Mouse (Mus musculus) forebrain, embryonic 13.5 days (tissue): ENCODE results near the gene Tmem38b. TPM values are rescaled to one million over a fixed set of nuclear protein-coding genes. Genes with fewer than 3 reads are reported as not detected.

Experiments used
- ATAC-seq: fragments of 200-750 bp; cut with Nextera tagmentation; 2 replicates; pipeline ENCODE4 v1.8.0; 2017
- H3K27ac ChIP-seq: fragments of 300-500 bp; sonication (generic); 2 replicates; pipeline ENCODE4 v1.5.1; 2015; ENCODE audit warnings: inconsistent platforms, mild to moderate bottlenecking, moderate library complexity
- H3K27me3 ChIP-seq: fragments of 300-500 bp; sonication (generic); 2 replicates; pipeline ENCODE4 v1.6.1; 2015; ENCODE audit warnings: mild to moderate bottlenecking, inconsistent platforms
- H3K36me3 ChIP-seq: fragments of 300-500 bp; sonication (generic); 2 replicates; pipeline ENCODE4 v1.6.1; 2015; ENCODE audit warnings: mild to moderate bottlenecking, inconsistent platforms; ENCODE audit not compliant: poor library complexity, severe bottlenecking
- H3K4me1 ChIP-seq: fragments of 300-500 bp; sonication (generic); 2 replicates; pipeline ENCODE4 v1.6.1; 2015; ENCODE audit warnings: inconsistent platforms
- H3K4me2 ChIP-seq: fragments of 300-500 bp; sonication (generic); 2 replicates; pipeline ENCODE4 v1.6.1; 2015; ENCODE audit warnings: inconsistent platforms, mild to moderate bottlenecking, moderate library complexity
- H3K4me3 ChIP-seq: fragments of 300-500 bp; sonication (generic); 2 replicates; pipeline ENCODE4 v1.5.1; 2015; ENCODE audit warnings: mild to moderate bottlenecking, inconsistent platforms
- H3K9ac ChIP-seq: fragments of 300-500 bp; sonication (generic); 2 replicates; pipeline ENCODE4 v1.6.1; 2015; ENCODE audit warnings: mild to moderate bottlenecking, inconsistent platforms
- H3K9me3 ChIP-seq: fragments of 300-500 bp; sonication (generic); replicated peaks from 2 replicates; pipeline ENCODE4 v1.6.1; 2016; ENCODE audit warnings: inconsistent platforms
- WGBS: fragments of 180-500 bp; shearing (Covaris S2); methylation state at CpG from one replicate; pipeline ENCODE4 v1.1.7; 2015; 5-methylcytosine and 5-hydroxymethylcytosine counted together
- polyA plus RNA-seq: library from polyadenylated mRNA; unstranded; fragments of >200 nt; fragmentation: Nextera tagmentation; extraction: Ambion mirVana; gene quantifications from 2 replicates; pipeline ENCODE4 v1.2.1, GENCODE M21; 2015

Tmem38b gene
- polyA plus RNA-seq, 1 experiment from 2014 or later = 6.8 TPM

- ATAC-seq = no peak
- no peak overlapping the region for H3K4me2 ChIP-seq
- no peak overlapping the region for H3K27ac ChIP-seq
- 55% methylated on average over 3 of the region's 3 CpGs for WGBS
- H3K36me3 ChIP-seq = no peaks in the 10 kb centered on the region
- H3K9me3 ChIP-seq = no peaks in the 10 kb centered on the region
- H3K4me3 ChIP-seq = no peak overlapping the region
- H3K9ac ChIP-seq = no peak overlapping the region
- H3K4me1 ChIP-seq = peaks cover 5% of the 10 kb centered on the region; the same call in 1 of the 2 replicates
- H3K27me3 ChIP-seq = no peaks in the 10 kb centered on the region
Observed at GRCm38 (mm10) chr4:53832321-53832720, 6.5 kb downstream of the Tmem38b start.

DNA sequence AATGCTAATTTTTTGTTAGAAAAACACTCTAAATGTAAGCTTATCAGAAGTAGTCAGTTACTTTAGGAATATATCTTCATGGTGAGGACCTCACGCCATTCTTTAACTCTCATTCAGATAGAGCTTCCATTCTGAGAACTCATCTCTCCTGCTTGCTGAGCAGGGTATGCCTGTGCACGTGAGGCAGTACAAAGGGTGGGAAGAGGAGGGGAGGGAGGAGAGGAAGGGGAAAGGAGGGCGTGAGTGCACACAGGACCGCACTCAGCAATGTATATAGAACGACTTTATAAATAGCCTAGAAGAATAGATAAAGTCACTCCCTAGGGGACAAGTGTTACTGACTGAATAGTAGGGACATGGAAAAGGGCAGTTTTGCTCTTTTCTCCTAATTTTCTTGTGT, 11.1 kb downstream of the Tmem38b start:
- WGBS = 23% methylated on average over 5 of the region's 5 CpGs
- no peak for ATAC-seq
- no peak overlapping the region for H3K4me3 ChIP-seq

DNA sequence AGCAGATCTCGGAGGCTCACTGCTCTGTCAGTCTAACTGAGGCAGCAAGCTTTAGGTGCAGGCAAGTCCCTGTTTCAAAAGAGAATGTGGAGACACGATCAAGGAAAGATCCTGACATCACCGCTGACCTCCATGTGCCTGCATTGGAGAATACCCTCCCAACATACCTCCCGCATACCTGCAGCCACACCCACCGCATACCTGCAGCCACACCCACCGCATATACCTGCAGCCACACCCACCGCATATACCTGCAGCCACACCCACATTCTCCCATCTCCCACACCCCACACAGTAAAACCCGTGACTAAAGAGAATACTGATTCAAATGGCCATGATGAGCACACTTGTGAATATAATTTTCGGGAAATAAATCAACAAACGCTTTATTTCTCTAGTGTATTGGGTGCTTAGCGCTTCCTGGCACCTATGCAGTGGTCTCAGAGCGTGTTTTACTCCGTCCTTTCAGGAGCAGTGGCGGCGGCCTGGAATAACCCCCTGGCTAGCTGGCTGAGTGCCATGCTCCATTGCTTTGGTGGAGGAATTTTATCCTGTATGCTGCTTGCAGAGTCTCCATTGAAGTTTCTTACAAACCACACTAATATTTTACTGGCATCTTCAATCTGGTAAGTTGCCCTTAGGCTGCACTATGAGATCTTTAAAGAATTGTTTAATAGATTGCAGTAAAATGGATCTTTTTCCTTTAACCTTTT, 14.5 kb downstream of the Tmem38b start:
- no peaks in the 10 kb centered on the region for H3K27me3 ChIP-seq
- H3K4me2 ChIP-seq = no peak overlapping the region
- no peak overlapping the region for H3K9ac ChIP-seq
- ATAC-seq = no peak
- H3K27ac ChIP-seq = no peak overlapping the region
- 82% methylated on average over 15 of the region's 15 CpGs for WGBS
- H3K4me3 ChIP-seq = no peak overlapping the region
- peaks cover 5% of the 10 kb centered on the region; the same call in 1 of the 2 replicates for H3K4me1 ChIP-seq
- no peaks in the 10 kb centered on the region for H3K9me3 ChIP-seq
- no peaks in the 10 kb centered on the region for H3K36me3 ChIP-seq

More for the DNA sequence above, 11.1 kb downstream of the Tmem38b start:
- H3K9ac ChIP-seq = no peak overlapping the region
- H3K27me3 ChIP-seq = no peaks in the 10 kb centered on the region
- no peaks in the 10 kb centered on the region for H3K9me3 ChIP-seq
- peaks cover 5% of the 10 kb centered on the region; the same call in 1 of the 2 replicates for H3K4me1 ChIP-seq
- H3K27ac ChIP-seq = no peak overlapping the region
- no peak overlapping the region for H3K4me2 ChIP-seq
- no peaks in the 10 kb centered on the region for H3K36me3 ChIP-seq

DNA sequence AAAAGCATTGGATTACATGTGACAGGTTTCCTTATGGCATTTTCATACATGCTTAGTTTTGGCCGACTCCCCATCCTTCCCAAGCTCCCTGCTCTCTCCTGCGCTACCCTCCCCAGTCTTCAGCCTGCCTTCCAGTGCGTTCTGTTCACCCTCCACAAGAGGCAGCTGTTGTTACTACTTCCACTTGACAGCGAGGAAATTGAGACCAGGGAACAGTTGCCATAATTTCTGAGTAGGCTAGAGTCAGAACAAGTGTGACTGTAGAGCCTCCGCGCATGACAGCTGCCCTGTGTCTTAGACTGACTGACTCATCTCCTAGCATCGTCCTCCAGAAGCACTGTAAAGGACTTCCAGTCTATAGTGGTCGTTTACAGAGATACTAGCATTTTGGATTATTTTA, 17.7 kb downstream of the Tmem38b start:
- no peaks in the 10 kb centered on the region for H3K4me1 ChIP-seq
- WGBS = 65% methylated on average over 8 of the region's 8 CpGs
- no peaks in the 10 kb centered on the region for H3K36me3 ChIP-seq
- H3K4me3 ChIP-seq = no peak overlapping the region
- no peak overlapping the region for H3K9ac ChIP-seq
- H3K9me3 ChIP-seq = no peaks in the 10 kb centered on the region
- H3K27ac ChIP-seq = no peak overlapping the region
- H3K27me3 ChIP-seq = no peaks in the 10 kb centered on the region
- ATAC-seq = no peak
- H3K4me2 ChIP-seq = no peak overlapping the region

GRCm38 (mm10) chr4:53844835-53845619, 19.2 kb downstream of the Tmem38b start:
- H3K4me1 ChIP-seq = no peaks in the 10 kb centered on the region
- no peaks in the 10 kb centered on the region for H3K27me3 ChIP-seq
- H3K36me3 ChIP-seq = no peaks in the 10 kb centered on the region
- ATAC-seq = peak; percentile 78
- H3K4me2 ChIP-seq = no peak overlapping the region
- H3K9ac ChIP-seq = no peak overlapping the region
- 46% methylated on average over 6 of the region's 6 CpGs for WGBS
- H3K27ac ChIP-seq = no peak overlapping the region
- no peak overlapping the region for H3K4me3 ChIP-seq
- no peaks in the 10 kb centered on the region for H3K9me3 ChIP-seq

GRCm38 (mm10) chr4:53845656-53846055, 19.8 kb downstream of the Tmem38b start:
- ATAC-seq = no peak
- 100% methylated on average over 1 of the region's 1 CpGs for WGBS

GRCm38 (mm10) chr4:53846326-53846725, 20.5 kb downstream of the Tmem38b start:
- no peak for ATAC-seq
- 64% methylated on average over 2 of the region's 2 CpGs for WGBS

More at GRCm38 (mm10) chr4:53845656-53846055, 19.8 kb downstream of the Tmem38b start:
- Histone ChIP-seq H3K4me2 (no peak overlapping the region), H3K27me3 (no peaks in the 10 kb centered on the region), H3K27ac (no peak overlapping the region), H3K4me1 (no peaks in the 10 kb centered on the region), H3K9ac (no peak overlapping the region), H3K9me3 (no peaks in the 10 kb centered on the region), H3K36me3 (no peaks in the 10 kb centered on the region), H3K4me3 (no peak overlapping the region)

DNA sequence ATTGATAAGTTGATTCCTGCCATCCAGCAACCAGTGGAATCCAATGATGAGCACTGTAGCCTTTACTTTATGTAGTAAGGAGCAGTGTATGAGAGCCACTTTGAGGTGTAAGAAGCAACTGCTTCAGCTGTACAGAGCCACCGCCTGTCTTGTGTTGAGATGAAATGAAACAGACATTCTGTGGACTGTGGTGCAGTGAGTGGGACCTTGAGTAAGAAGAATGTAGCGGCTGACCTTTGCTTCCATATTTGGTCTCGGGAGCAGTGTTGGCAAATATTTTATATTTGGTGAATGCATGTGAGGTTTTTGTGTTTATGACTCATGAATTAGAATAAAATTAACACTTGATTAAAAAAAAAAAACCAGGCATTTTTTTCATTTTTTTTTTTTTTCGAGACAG, 21.7 kb downstream of the Tmem38b start:
- no peak overlapping the region for H3K9ac ChIP-seq
- H3K27ac ChIP-seq = no peak overlapping the region
- ATAC-seq = no peak
- no peaks in the 10 kb centered on the region for H3K4me1 ChIP-seq
- peaks cover 4% of the 10 kb centered on the region; the same call in 1 of the 2 replicates for H3K36me3 ChIP-seq
- 96% methylated on average over 4 of the region's 4 CpGs for WGBS
- no peak overlapping the region for H3K4me3 ChIP-seq
- H3K4me2 ChIP-seq = no peak overlapping the region
- H3K27me3 ChIP-seq = no peaks in the 10 kb centered on the region
- no peaks in the 10 kb centered on the region for H3K9me3 ChIP-seq

More at GRCm38 (mm10) chr4:53846326-53846725, 20.5 kb downstream of the Tmem38b start:
- Histone ChIP-seq H3K9me3 (no peaks in the 10 kb centered on the region), H3K4me3 (no peak overlapping the region), H3K9ac (no peak overlapping the region), H3K4me2 (no peak overlapping the region), H3K27ac (no peak overlapping the region), H3K36me3 (peaks cover 3% of the 10 kb centered on the region; the same call in 1 of the 2 replicates), H3K27me3 (no peaks in the 10 kb centered on the region), H3K4me1 (no peaks in the 10 kb centered on the region)

DNA sequence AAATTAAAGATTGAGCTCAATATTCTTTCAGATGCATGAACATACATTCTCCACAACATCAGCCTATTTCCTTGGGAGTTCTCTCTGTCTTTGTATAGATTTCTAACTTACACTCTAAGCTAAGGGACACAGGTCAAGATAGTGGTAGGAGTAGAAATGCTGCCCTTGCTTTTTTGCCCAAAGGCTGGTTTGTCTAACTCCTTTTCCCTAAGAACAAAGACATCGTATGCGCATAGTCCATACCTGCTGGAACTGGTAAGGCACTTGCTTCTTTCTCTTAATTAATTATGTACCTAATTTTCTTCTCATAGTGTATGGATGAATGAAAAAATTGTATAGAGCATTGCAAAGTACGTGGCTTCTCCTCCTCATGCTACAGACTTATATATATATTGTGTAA, 22.5 kb downstream of the Tmem38b start:
- 93% methylated on average over 3 of the region's 3 CpGs for WGBS
- ATAC-seq = no peak

GRCm38 (mm10) chr4:53848816-53849215, 23.0 kb downstream of the Tmem38b start:
- Histone ChIP-seq H3K27ac (no peak overlapping the region), H3K36me3 (peaks cover 4% of the 10 kb centered on the region; the same call in 1 of the 2 replicates), H3K4me3 (no peak overlapping the region), H3K9ac (no peak overlapping the region), H3K9me3 (no peaks in the 10 kb centered on the region), H3K4me2 (no peak overlapping the region), H3K4me1 (no peaks in the 10 kb centered on the region), H3K27me3 (no peaks in the 10 kb centered on the region)
- 94% methylated on average over 8 of the region's 8 CpGs for WGBS
- ATAC-seq = no peak

More for the DNA sequence above, 22.5 kb downstream of the Tmem38b start:
- Histone ChIP-seq H3K9ac (no peak overlapping the region), H3K4me2 (no peak overlapping the region), H3K27me3 (no peaks in the 10 kb centered on the region), H3K9me3 (no peaks in the 10 kb centered on the region), H3K4me3 (no peak overlapping the region), H3K36me3 (peaks cover 4% of the 10 kb centered on the region; the same call in 1 of the 2 replicates), H3K27ac (no peak overlapping the region), H3K4me1 (no peaks in the 10 kb centered on the region)

DNA sequence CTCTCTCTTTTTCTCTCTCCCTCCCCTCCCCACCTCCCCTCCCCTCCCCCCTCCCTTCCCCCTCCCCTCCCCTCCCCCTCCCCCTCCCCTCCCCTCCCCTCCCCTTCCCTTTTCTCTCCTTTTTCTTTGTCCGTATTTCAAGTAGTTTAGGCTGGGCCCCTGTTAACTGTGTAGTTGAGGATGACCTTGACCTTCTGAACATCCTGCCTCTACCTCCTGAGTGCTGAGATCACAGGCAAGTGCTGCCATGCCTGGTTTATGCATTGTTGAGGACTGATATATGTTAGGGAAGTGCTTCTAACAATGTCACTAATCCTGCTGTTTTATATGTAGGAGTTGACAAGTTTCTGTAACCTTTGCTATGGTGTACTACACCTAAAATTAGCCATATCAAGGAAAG, 24.0 kb downstream of the Tmem38b start:
- Histone ChIP-seq H3K4me2 (no peak overlapping the region), H3K9ac (no peak overlapping the region), H3K4me3 (no peak overlapping the region), H3K27me3 (no peaks in the 10 kb centered on the region), H3K27ac (no peak overlapping the region), H3K9me3 (no peaks in the 10 kb centered on the region), H3K4me1 (no peaks in the 10 kb centered on the region), H3K36me3 (peaks cover 4% of the 10 kb centered on the region; the same call in 1 of the 2 replicates)
- WGBS = no CpG with 5 or more reads among the region's 1 CpGs
- no peak for ATAC-seq

GRCm38 (mm10) chr4:53853333-53853732, 27.5 kb downstream of the Tmem38b start:
- Histone ChIP-seq H3K4me3 (no peak overlapping the region), H3K27ac (no peak overlapping the region), H3K9me3 (no peaks in the 10 kb centered on the region), H3K36me3 (peaks cover 4% of the 10 kb centered on the region; the same call in 1 of the 2 replicates), H3K9ac (no peak overlapping the region), H3K27me3 (no peaks in the 10 kb centered on the region), H3K4me1 (no peaks in the 10 kb centered on the region), H3K4me2 (no peak overlapping the region)
- 69% methylated on average over 1 of the region's 1 CpGs for whole genome bisulfite sequencing
- ATAC-seq = no peak
